Mouse (Mus musculus): ENCODE data around the gene Epha4.

- TF ChIP-seq CTCF (conservative IDR thresholded peaks at IDR 0.05 in 1 of 2, IDR thresholded peaks at IDR 0.05 in 1 of 2; ENCODE audit: low read depth in 2 of 2, low read length in 2 of 2) (no peak), ZC3H11A (IDR thresholded peaks at IDR 0.05; ENCODE audit: low read depth, low read length) (no peak), POLR2A (IDR thresholded peaks at IDR 0.05; ENCODE audit: low read depth, low read length) (no peak), UBTF (IDR thresholded peaks at IDR 0.05; ENCODE audit: low read depth, low read length) (no peak), E2F4 (IDR thresholded peaks at IDR 0.05; ENCODE audit: insufficient replicate concordance, low read depth, low read length) (no peak), BHLHE40 (IDR thresholded peaks at IDR 0.05; ENCODE audit: low read depth, low read length) (no peak), ELF1 (IDR thresholded peaks at IDR 0.05; ENCODE audit: low read depth, low read length) (no peak)
Measured at GRCm38 (mm10) chr1:77339701-77340100, 175.2 kb downstream of the Epha4 start.
